Mouse (Mus musculus) heart, adult 2 months (tissue): ENCODE measurements around the gene Satb2. TPM values are rescaled to one million over a fixed set of nuclear protein-coding genes. Genes with fewer than 3 reads are reported as not detected.

Source experiments
- DNase-seq, 2 experiments: peaks; one replicate each; pipeline ENCODE4 v3.0.0; 2021
- H3K27ac ChIP-seq: fragments of 200-600 bp; 2 replicates; pipeline ENCODE4 v1.8.1; 2022
- H3K27me3 ChIP-seq: fragments of 200-500 bp; 2 replicates; pipeline ENCODE4 v1.6.1; 2012; ENCODE audit warnings: mild to moderate bottlenecking, low read length, inconsistent platforms, mixed read lengths; ENCODE audit not compliant: control insufficient read depth, insufficient read depth
- H3K36me3 ChIP-seq: fragments of 200-500 bp; 2 replicates; pipeline ENCODE4 v1.6.1; 2012; ENCODE audit warnings: low read length, inconsistent platforms; ENCODE audit not compliant: control insufficient read depth, insufficient read depth
- H3K4me1 ChIP-seq: fragments of 200-500 bp; 2 replicates; pipeline ENCODE4 v1.6.1; 2011; ENCODE audit warnings: low read length; ENCODE audit not compliant: control insufficient read depth, insufficient read depth
- H3K4me3 ChIP-seq: fragments of 200-600 bp; 2 replicates; pipeline ENCODE4 v1.8.1; 2022
- H3K79me2 ChIP-seq: fragments of 200-500 bp; replicated peaks from 2 replicates; pipeline ENCODE4 v1.6.1; 2012; ENCODE audit warnings: mild to moderate bottlenecking, inconsistent platforms, low read length, moderate library complexity, mixed read lengths; ENCODE audit not compliant: control insufficient read depth, insufficient read depth
- H3K9ac ChIP-seq: fragments of 200-500 bp; 2 replicates; pipeline ENCODE4 v1.6.1; 2012; ENCODE audit warnings: low read depth, mild to moderate bottlenecking, control low read depth, inconsistent platforms, low read length, mixed read lengths
- CTCF ChIP-seq: fragments of 200-600 bp; IDR thresholded peaks from 2 replicates; pipeline ENCODE4 v1.8.1; 2022; ENCODE audit warnings: antibody characterized with exemption, mild to moderate bottlenecking, moderate library complexity
- EP300 ChIP-seq: fragments of 200-500 bp; IDR thresholded peaks from 2 replicates; pipeline ENCODE4 v1.6.1; 2011; ENCODE audit warnings: low read depth, low read length, control low read depth; ENCODE audit not compliant: insufficient read depth
- POLR2A ChIP-seq: fragments of 200-500 bp; IDR thresholded peaks from 2 replicates; pipeline ENCODE4 v1.6.1; 2011; ENCODE audit warnings: mild to moderate bottlenecking, low read depth, low read length, control low read depth; ENCODE audit not compliant: insufficient read depth
- WGBS: fragments of 180-500 bp; shearing (Covaris S2); methylation state at CpG from one replicate; pipeline ENCODE4 v1.1.7; 2018; 5-methylcytosine and 5-hydroxymethylcytosine counted together
- intact Hi-C: fragments of 180-260 bp; cut with DNase I; formaldehyde crosslinking; loops from one replicate; pipeline ENCODE4 v1.15.1; 2025
- polyA plus RNA-seq: library from polyadenylated mRNA; depleted of rRNA; stranded (reverse); fragments of >200 nt; gene quantifications from 2 replicates; pipeline ENCODE4 v1.2.3, GENCODE M21; 2012
- total RNA-seq, 2 experiments: library from RNA; stranded (reverse); gene quantifications; 2 replicates each; pipeline ENCODE4 v1.2.3; 2021

Satb2 gene
- total and polyA plus RNA-seq, 3 experiments = 0.14 to 0.39 (median 0.25) TPM

DNA sequence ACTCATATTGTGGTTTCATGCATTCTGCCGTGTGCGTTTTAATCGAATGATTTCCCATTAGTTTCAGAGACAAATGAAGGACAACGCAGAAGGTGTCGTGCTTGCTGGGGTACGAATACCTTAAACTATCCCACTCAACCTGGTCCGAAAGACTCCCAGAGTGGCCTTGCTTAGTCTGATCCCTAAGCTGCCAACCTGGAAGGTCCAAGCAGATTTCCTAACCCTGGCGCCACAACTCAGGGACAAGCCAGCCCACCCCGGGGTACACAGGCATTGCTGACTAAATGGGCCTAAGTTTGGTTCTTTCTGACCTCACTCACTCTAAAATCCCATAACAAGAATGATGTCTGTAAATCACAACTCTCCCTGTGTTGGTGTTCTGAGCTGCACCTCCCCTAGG, 132.1 kb downstream of the Satb2 start:
- TF ChIP-seq EP300 = no peak
- TF ChIP-seq CTCF = no peak
- no peak for TF ChIP-seq POLR2A
- Histone ChIP-seq H3K79me2 (no peaks in the 10 kb centered on the region), H3K4me1 (no peaks in the 10 kb centered on the region), H3K9ac (no peak overlapping the region), H3K36me3 (no peaks in the 10 kb centered on the region), H3K27ac (no peak overlapping the region), H3K4me3 (no peak overlapping the region), H3K27me3 (no peaks in the 10 kb centered on the region)
- DNase-seq = no peak
- intact Hi-C loops = no loop called here
- 93% methylated on average over 9 of the region's 9 CpGs for WGBS

GRCm38 (mm10) chr1:56845523-56846118, 132.8 kb downstream of the Satb2 start:
- TF ChIP-seq POLR2A = no peak
- TF ChIP-seq CTCF = no peak
- no peak for TF ChIP-seq EP300
- no peaks in the 10 kb centered on the region for H3K4me1 ChIP-seq
- no peaks in the 10 kb centered on the region for H3K36me3 ChIP-seq
- 82% methylated on average over 8 of the region's 8 CpGs for WGBS
- H3K27ac ChIP-seq = no peak overlapping the region
- DNase-seq = no peak
- intact Hi-C loops = no loop called here
- H3K9ac ChIP-seq = no peak overlapping the region
- H3K27me3 ChIP-seq = no peaks in the 10 kb centered on the region
- H3K4me3 ChIP-seq = no peak overlapping the region
- H3K79me2 ChIP-seq = no peaks in the 10 kb centered on the region

DNA sequence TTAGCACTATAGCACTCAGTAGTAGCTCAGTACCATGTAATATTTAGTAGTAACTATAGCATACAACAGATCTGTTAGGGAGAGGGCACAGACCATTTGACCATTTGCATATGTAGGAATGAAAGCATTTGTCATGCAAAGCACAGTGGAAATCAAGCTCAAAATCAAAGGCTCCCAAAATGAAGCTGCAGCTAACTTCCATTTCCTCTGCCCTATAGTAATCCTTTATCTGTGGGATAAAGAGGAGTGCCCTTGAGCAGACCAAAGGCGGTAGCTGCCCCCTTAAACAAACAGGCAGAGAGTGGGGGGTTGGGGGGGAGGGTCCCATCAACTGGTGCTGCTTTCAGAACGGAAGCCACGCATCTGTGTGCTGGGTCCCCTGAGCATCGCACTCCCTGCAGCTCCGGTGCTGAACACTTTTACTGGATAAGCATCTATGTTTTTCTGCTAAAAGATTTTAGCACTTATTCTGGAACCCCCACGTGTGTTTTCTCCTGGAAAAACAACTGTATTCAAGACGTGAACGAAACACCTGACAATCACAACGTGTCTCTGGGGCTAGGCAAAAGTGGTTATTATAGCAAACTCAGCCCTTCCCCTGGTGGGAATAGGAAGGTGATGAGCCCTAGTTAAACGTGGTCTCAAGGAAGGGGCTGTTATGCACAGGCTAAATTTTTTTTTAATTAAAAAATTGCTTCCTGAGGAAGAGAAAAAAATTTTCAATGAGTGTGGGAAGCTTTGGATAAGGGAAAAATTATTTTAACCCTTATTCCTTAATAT, 133.7 kb downstream of the Satb2 start:
- no peak overlapping the region for H3K27ac ChIP-seq
- no peak for DNase-seq
- no peaks in the 10 kb centered on the region for H3K79me2 ChIP-seq
- intact Hi-C loops = no loop called here
- no peak overlapping the region for H3K9ac ChIP-seq
- TF ChIP-seq POLR2A = no peak
- no peak for TF ChIP-seq CTCF
- no peak for TF ChIP-seq EP300
- no peaks in the 10 kb centered on the region for H3K4me1 ChIP-seq
- H3K27me3 ChIP-seq = no peaks in the 10 kb centered on the region
- no peaks in the 10 kb centered on the region for H3K36me3 ChIP-seq
- WGBS = 29% methylated on average over 10 of the region's 10 CpGs
- H3K4me3 ChIP-seq = no peak overlapping the region

DNA sequence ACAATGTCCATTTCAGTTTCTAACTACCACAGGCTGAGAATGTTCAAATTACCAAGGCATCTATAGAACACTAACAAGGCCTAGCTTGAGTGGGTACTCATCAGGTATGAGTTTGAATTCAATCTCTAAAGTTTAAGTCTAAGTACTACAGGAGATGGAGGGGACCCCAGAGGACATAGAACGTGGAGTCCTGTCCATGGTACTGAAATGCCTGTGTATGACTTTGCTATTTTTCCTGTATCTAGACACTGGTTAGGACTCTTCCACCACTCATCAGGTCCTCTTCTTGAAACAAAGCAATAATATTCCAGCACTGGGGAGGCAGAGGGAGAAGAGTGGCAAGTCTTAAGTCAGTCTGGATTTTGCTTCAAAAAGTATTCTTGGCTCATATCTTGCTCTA, 139.5 kb downstream of the Satb2 start:
- 22% methylated on average over 1 of the region's 1 CpGs for WGBS
- intact Hi-C loops = no loop called here
- Histone ChIP-seq H3K9ac (no peak overlapping the region), H3K4me1 (no peaks in the 10 kb centered on the region), H3K79me2 (no peaks in the 10 kb centered on the region), H3K27me3 (no peaks in the 10 kb centered on the region), H3K27ac (no peak overlapping the region), H3K36me3 (no peaks in the 10 kb centered on the region), H3K4me3 (no peak overlapping the region)
- no peak for TF ChIP-seq POLR2A
- no peak for TF ChIP-seq CTCF
- no peak for TF ChIP-seq EP300
- no peak for DNase-seq

GRCm38 (mm10) chr1:56833984-56834900, 144.2 kb downstream of the Satb2 start:
- no peaks in the 10 kb centered on the region for H3K79me2 ChIP-seq
- DNase-seq = no peak
- H3K9ac ChIP-seq = no peak overlapping the region
- TF ChIP-seq POLR2A = no peak
- TF ChIP-seq EP300 = no peak
- no peak for TF ChIP-seq CTCF
- H3K36me3 ChIP-seq = no peaks in the 10 kb centered on the region
- no peaks in the 10 kb centered on the region for H3K4me1 ChIP-seq
- no peaks in the 10 kb centered on the region for H3K27me3 ChIP-seq
- 88% methylated on average over 6 of the region's 6 CpGs for WGBS
- intact Hi-C loops = no loop called here
- no peak overlapping the region for H3K4me3 ChIP-seq
- no peak overlapping the region for H3K27ac ChIP-seq

DNA sequence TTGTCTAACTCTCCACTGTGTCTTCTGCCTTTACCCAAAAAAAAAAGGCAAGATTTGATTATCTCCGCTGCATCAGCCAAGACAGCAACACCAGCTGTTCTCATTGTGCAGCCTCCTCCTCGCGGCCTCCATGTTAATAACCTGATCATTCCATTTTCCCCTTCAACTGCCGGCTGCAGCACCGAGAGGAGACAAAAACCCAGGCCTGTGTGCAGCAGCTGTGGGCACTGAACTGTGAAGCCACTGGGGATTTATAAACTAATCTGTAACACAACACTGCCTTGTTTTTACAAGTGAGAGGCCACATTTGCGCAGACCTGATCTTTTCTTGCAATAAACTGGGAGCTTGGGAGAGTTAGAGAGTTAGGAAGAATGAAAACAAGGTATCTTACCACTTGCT, 145.1 kb downstream of the Satb2 start:
- no peaks in the 10 kb centered on the region for H3K27me3 ChIP-seq
- no peaks in the 10 kb centered on the region for H3K4me1 ChIP-seq
- TF ChIP-seq CTCF (no peak), POLR2A (no peak), EP300 (no peak)
- H3K27ac ChIP-seq = no peak overlapping the region
- no peaks in the 10 kb centered on the region for H3K36me3 ChIP-seq
- no peak overlapping the region for H3K4me3 ChIP-seq
- no peaks in the 10 kb centered on the region for H3K79me2 ChIP-seq
- WGBS = 73% methylated on average over 6 of the region's 6 CpGs
- H3K9ac ChIP-seq = no peak overlapping the region
- DNase-seq = no peak
- intact Hi-C loops = no loop called here
